Mouse (Mus musculus): ENCODE measurements around the gene Ssxb5. TPM values are rescaled to one million over a fixed set of nuclear protein-coding genes. Genes with fewer than 3 reads are reported as not detected.
"Not testable (repeated sequence)": the region's sequence is repeated elsewhere in the genome, so short reads cannot be mapped to it uniquely, and the experiment has no call there.

Ssxb5 gene
- polyA plus RNA-seq (2011; ENCODE audit: insufficient read depth, insufficient read length, low read depth, missing spikeins), result not detected in 2 replicates

- not testable (repeated sequence) for H3K27me3 ChIP-seq (ENCODE audit: control insufficient read depth, insufficient read depth, low read length, poor library complexity, severe bottlenecking); H3K36me3 ChIP-seq (ENCODE audit: control insufficient read depth, insufficient read depth, low read length, poor library complexity, severe bottlenecking); H3K4me3 ChIP-seq (ENCODE audit: low read depth, low read length); H3K9ac ChIP-seq (ENCODE audit: low read depth, poor library complexity, severe bottlenecking); H3K9me3 ChIP-seq (replicated peaks; ENCODE audit: control insufficient read depth, insufficient read depth, low read length, poor library complexity, severe bottlenecking); H3K27ac ChIP-seq (ENCODE audit: insufficient read depth, low read length); H3K4me1 ChIP-seq (ENCODE audit: control insufficient read depth, insufficient read depth, low read length)
These were observed at the start of gene Ssxb5 for GRCm38 (mm10) chrX:8803391-8803790. Ssxb5 (plus strand) TSS chrX:8803691.

GRCm38 (mm10) chrX:8832043-8832442 is 28.6 kb downstream of the Ssxb5 start:
- Histone ChIP-seq H3K36me3 (ENCODE audit: control insufficient read depth, insufficient read depth, low read length, poor library complexity, severe bottlenecking) (no peaks in the 10 kb centered on the region), H3K9me3 (replicated peaks; ENCODE audit: control insufficient read depth, insufficient read depth, low read length, poor library complexity, severe bottlenecking) (no peaks in the 10 kb centered on the region), H3K4me1 (ENCODE audit: control insufficient read depth, insufficient read depth, low read length) (no peaks in the 10 kb centered on the region), H3K4me3 (ENCODE audit: low read depth, low read length) (no peak overlapping the region), H3K27ac (ENCODE audit: insufficient read depth, low read length) (no peak overlapping the region), H3K9ac (ENCODE audit: low read depth, poor library complexity, severe bottlenecking) (no peak overlapping the region), H3K27me3 (ENCODE audit: control insufficient read depth, insufficient read depth, low read length, poor library complexity, severe bottlenecking) (no peaks in the 10 kb centered on the region)
- TF ChIP-seq POLR2A (IDR thresholded peaks at IDR 0.05; ENCODE audit: insufficient read depth, low read length) (no peak), CTCF (IDR thresholded peaks at IDR 0.05; ENCODE audit: low read depth, low read length) (peak; percentile 20)

GRCm38 (mm10) chrX:8843694-8844093 is 40.2 kb downstream of the Ssxb5 start, which contains the start of gene Gm6592:
Gm6592 (plus strand) TSS chrX:8843994.
- Histone ChIP-seq H3K27me3 (ENCODE audit: control insufficient read depth, insufficient read depth, low read length, poor library complexity, severe bottlenecking) (no peaks in the 10 kb centered on the region), H3K4me1 (ENCODE audit: control insufficient read depth, insufficient read depth, low read length) (no peaks in the 10 kb centered on the region), H3K36me3 (ENCODE audit: control insufficient read depth, insufficient read depth, low read length, poor library complexity, severe bottlenecking) (no peaks in the 10 kb centered on the region), H3K4me3 (ENCODE audit: low read depth, low read length) (no peak within 1 kb of the TSS), H3K9me3 (replicated peaks; ENCODE audit: control insufficient read depth, insufficient read depth, low read length, poor library complexity, severe bottlenecking) (no peaks in the 10 kb centered on the region), H3K9ac (ENCODE audit: low read depth, poor library complexity, severe bottlenecking) (no peak within 1 kb of the TSS), H3K27ac (ENCODE audit: insufficient read depth, low read length) (no peak within 1 kb of the TSS)
- no peak for TF ChIP-seq POLR2A (IDR thresholded peaks at IDR 0.05; ENCODE audit: insufficient read depth, low read length)
- TF ChIP-seq EP300 (IDR thresholded peaks at IDR 0.05; ENCODE audit: insufficient read depth, low read depth, low read length), result no peak
- no peak for TF ChIP-seq CTCF (IDR thresholded peaks at IDR 0.05; ENCODE audit: low read depth, low read length)

- no peaks in the 10 kb centered on the region for H3K9me3 ChIP-seq (replicated peaks; ENCODE audit: control insufficient read depth, insufficient read depth, low read length, poor library complexity, severe bottlenecking)
- no peaks in the 10 kb centered on the region for H3K4me1 ChIP-seq (ENCODE audit: control insufficient read depth, insufficient read depth, low read length)
- H3K4me3 ChIP-seq (ENCODE audit: low read depth, low read length), result no peak overlapping the region
- no peaks in the 10 kb centered on the region for H3K36me3 ChIP-seq (ENCODE audit: control insufficient read depth, insufficient read depth, low read length, poor library complexity, severe bottlenecking)
- no peak for TF ChIP-seq CTCF (IDR thresholded peaks at IDR 0.05; ENCODE audit: low read depth, low read length)
- no peak for TF ChIP-seq POLR2A (IDR thresholded peaks at IDR 0.05; ENCODE audit: insufficient read depth, low read length)
- no peak for TF ChIP-seq EP300 (IDR thresholded peaks at IDR 0.05; ENCODE audit: insufficient read depth, low read depth, low read length)
- H3K27ac ChIP-seq (ENCODE audit: insufficient read depth, low read length), result no peak overlapping the region
- no peak overlapping the region for H3K9ac ChIP-seq (ENCODE audit: low read depth, poor library complexity, severe bottlenecking)
- no peaks in the 10 kb centered on the region for H3K27me3 ChIP-seq (ENCODE audit: control insufficient read depth, insufficient read depth, low read length, poor library complexity, severe bottlenecking)
These were observed 49.0 kb downstream of the Ssxb5 start for GRCm38 (mm10) chrX:8852486-8852885.

Other genes starting within 250 kb of the Ssxb5 start
- gene Ssxb3, start 211.9 kb upstream of the Ssxb5 start, polyA plus RNA-seq (2011; ENCODE audit: insufficient read depth, insufficient read length, low read depth, missing spikeins), result not detected in 2 replicates
- gene Ssxb8, start 112.8 kb upstream of the Ssxb5 start, polyA plus RNA-seq (2011; ENCODE audit: insufficient read depth, insufficient read length, low read depth, missing spikeins), result not detected in 2 replicates
- gene Ssx9, start 55.3 kb upstream of the Ssxb5 start, polyA plus RNA-seq (2011; ENCODE audit: insufficient read depth, insufficient read length, low read depth, missing spikeins), result not detected in 2 replicates
- not detected in 2 replicates for gene Gm6592, start 40.3 kb downstream of the Ssxb5 start, polyA plus RNA-seq (2011; ENCODE audit: insufficient read depth, insufficient read length, low read depth, missing spikeins)
- gene Gm5751, start 70.6 kb downstream of the Ssxb5 start, polyA plus RNA-seq (2011; ENCODE audit: insufficient read depth, insufficient read length, low read depth, missing spikeins), result not detected in 2 replicates
- 0.52 and 0.61 TPM in 2 replicates for gene B630019K06Rik, start 88.7 kb downstream of the Ssxb5 start, polyA plus RNA-seq (2011; ENCODE audit: insufficient read depth, insufficient read length, low read depth, missing spikeins)
- gene Fthl17b, start 159.3 kb downstream of the Ssxb5 start, polyA plus RNA-seq (2011; ENCODE audit: insufficient read depth, insufficient read length, low read depth, missing spikeins), result not detected in 2 replicates
- gene Fthl17c, start 172.9 kb downstream of the Ssxb5 start, polyA plus RNA-seq (2011; ENCODE audit: insufficient read depth, insufficient read length, low read depth, missing spikeins), result 1.6 and 2.9 TPM in 2 replicates
- gene Fthl17d, start 183.1 kb downstream of the Ssxb5 start, polyA plus RNA-seq (2011; ENCODE audit: insufficient read depth, insufficient read length, low read depth, missing spikeins), result not detected in 2 replicates
- not detected in 2 replicates for gene Fthl17e, start 229.8 kb downstream of the Ssxb5 start, polyA plus RNA-seq (2011; ENCODE audit: insufficient read depth, insufficient read length, low read depth, missing spikeins)

Data from ES-Bruce4 (cell line).